Mouse (Mus musculus): ENCODE results near the gene Hacl1.

DNA sequence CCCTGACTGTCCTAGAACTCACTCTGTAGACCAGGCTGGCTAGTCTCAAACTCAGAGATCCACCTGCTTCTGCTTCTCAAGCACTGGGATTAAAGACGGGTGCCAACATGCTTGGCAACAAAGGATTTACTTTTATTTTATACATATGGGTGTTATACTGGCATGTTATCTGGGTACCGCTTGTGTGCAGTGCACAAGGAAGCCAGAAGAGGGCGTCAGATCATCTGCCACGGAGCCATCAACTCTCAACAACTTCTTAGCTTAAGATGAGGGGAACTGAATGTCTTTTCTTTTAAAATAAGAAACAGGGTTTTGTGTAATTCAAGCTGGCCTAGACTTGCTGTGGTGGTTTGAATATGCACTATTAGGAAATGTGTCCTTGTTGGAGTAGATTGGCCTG, 29.1 kb downstream of the Hacl1 start:
- TF ChIP-seq CTCF (IDR thresholded peaks at IDR 0.05; ENCODE audit: extremely low read depth, insufficient read length, insufficient replicate concordance, low read depth, low read length) (no peak), POLR2A (IDR thresholded peaks at IDR 0.05; ENCODE audit: low read depth, low read length) (no peak)

Measured in small intestine, adult 2 months (tissue).